Mouse (Mus musculus) thymus, postnatal 36 days (tissue): ENCODE results near the gene Ehf.

Experiments
- DNase-seq, 2 experiments: peaks; one replicate each; pipeline ENCODE4 v3.0.0; 2022; ENCODE audit warnings: mixed read lengths in 2 of 2

Ehf gene

DNA sequence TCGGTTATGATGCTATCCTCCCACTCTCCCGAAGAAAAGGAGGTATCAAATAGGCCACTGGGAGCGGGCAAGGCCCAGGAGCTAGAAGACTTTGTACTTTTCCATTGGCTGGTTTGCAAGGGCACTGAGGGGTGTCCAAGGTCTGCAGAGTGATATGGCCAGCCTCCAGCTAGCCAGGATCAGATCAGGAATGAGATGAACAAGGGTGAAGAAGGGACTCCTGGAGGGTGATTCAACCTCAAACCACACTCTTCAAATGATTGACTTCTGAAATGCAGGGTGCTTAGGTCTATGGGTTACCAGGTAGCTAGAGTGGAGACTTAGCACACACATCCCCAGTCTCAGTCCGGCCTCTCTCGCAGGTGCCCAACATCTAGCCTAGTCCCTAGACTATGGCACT lies 9.3 kb downstream of the Ehf start:
- no peak for DNase-seq

DNA sequence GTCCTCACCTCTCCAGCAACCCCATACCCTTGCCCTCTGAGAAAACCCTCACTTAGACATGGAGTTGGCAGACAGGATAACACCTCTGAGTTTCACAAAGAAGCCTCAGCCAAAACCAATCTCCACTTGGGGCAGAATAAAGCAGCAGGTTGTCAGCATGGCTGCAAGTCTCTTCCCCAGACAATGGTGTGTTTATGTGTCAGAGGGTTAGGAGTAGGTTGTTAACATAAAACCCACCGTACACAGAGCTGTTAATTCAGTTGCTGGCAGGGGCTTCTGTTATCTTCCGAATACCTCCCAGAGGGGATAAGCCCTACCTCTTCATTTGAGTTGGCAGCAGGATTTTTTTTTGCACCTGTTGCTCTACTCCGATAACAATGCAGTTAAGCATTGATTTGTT lies 9.9 kb downstream of the Ehf start:
- DNase-seq, result no peak

DNA sequence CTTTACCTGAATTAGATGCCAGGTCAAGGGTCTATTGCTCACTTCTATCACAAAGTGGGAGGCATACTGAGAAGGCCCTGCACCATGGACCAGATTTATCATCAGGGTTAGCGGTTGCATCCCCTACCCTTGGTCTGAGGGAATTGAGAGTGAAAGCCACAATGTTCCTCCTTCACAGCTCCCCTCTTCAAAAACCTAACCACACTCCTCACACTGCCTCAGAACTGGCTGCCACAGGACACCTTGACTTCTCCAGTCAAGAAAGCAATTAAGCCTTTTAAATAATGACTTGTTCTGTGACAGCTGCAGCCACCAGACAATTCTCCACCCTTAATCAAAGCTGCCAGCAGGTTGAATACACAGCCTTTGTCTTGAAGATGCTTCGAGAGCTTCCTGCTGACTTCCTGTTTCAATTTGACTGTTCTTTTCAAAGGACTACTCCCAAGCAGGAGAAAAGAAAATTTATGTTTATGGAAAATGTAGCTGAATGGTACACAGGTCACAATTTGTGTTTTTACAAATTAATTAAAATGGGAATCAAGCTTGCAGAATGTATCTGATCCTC lies 12.3 kb downstream of the Ehf start:
- DNase-seq, result no peak

DNA sequence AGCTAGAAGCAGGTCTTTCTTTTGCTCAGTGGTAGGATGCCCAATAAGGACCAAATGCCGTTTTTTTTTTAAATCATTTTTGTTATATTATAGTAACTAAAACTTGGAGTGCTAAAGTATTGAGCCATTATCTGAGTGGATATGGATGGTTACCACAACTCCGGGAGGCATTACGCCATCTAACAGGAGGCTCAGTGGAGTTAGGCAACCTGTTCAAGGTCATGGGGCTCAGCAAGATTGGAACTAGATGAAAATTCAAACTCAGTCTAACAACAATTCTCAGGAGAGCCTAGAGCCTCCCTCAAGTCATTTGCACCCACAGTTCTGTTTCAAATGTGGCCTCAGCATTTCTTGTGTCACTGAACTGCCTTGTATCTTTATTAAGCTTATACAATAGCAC lies 12.9 kb downstream of the Ehf start:
- no peak for DNase-seq

DNA sequence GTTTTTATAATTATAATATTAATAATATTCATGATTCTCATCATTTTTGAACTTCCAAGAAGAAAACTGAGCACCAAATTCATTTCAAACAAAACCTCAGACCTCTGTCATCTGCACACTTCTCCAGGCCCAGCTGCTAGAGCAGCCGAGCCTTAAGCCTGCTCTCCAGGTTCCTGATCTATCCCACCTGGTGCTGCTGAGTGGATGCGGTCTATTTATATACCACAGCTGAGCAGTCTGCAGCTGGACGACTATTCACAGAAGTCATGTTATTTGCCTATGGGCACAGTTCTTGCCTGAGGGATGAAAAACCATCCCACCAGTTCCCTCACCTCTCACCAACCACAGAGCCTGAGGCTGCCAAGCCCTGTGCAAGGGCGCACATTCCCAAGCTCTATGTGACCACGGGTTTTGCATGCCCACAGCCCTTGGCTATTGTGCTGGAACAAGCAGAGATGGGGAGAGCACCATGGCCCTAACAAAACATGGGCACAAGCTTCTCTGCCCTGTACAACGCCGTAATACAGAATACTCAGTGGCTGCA lies 13.6 kb downstream of the Ehf start:
- DNase-seq, result no peak

DNA sequence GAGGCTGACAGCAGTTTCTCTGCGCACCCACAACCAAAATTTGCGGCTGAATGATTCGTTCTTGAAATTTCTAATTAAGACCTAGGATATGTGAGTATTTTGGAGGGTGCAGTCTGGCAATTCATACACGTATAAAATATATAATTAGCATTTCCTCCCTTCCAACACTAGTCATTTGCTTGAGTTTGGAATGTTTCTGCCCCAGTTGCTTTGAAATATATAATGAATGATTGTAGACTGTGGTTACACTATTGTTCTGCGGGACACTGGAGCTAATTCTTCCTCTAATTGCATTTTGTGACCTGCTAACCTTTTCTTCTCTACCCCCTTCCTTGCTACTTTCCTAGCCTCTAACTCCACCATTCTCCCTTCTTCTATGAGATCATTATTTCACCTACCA lies 15.4 kb downstream of the Ehf start:
- DNase-seq, result no peak

DNA sequence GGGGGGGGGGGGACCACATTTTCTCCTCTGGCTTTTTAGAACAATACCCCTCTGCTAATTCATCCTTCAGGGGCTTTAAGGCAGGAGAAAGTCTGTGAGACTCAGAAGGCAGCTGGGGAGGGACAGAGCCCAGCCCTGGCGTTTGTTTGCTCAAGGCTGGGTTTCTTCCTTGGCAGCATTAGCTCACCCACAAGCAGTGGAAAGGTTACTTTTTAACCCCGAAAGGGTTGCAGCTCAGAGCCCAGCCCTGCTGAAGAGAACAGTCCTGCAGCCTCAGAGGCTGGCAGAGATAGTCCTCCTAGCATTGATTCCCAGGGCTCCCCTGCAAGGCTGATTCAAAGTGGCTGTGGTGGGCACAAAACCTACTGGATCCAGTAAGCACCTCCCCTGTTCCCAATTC lies 17.5 kb downstream of the Ehf start:
- no peak for DNase-seq

DNA sequence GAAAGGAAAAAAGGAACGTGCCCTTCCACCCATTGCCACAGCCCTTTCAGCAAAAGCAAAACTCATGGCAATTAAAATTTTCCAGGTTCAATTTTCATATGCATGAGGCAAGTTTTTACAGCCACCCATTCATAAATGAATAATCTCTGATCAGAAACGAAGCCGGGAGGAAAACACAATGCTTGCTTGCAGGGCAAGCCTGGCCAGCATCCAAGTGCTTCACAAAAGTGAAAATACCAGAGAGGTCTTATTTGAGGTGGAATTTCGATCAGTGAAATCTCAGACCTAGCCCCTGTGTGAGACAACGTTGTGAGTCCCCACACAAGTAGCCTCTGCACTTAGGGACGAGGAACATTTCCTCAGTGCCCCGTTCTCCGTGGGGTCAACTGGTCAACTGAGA lies 19.3 kb downstream of the Ehf start:
- no peak for DNase-seq

DNA sequence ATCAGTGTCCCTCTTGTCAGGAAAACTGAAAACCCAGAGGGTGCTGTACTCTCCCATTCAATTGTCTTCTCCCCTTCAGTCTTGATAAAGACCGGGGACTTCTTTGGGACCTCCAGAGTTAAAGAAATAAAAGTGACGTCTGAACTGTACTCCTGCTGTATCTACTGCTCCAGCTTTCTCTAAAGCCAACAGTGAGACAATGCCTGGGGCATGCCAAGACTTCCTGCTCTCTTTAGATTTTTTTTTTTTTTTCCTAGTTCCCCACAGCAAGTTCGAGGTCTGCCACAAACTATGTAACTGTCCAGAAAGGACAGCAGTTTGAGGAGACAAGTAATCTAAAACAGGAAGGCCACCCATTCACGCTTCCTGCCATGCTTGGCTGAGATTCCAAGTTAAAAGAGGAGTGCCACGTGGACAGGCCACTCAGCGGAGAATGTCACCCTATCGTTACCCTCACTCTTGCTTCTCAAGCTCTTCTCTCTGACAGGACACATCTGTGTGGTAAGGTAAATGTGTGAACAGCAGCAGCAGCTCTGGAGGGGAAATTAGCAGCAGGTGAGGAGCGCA lies 20.8 kb downstream of the Ehf start:
- no peak for DNase-seq

DNA sequence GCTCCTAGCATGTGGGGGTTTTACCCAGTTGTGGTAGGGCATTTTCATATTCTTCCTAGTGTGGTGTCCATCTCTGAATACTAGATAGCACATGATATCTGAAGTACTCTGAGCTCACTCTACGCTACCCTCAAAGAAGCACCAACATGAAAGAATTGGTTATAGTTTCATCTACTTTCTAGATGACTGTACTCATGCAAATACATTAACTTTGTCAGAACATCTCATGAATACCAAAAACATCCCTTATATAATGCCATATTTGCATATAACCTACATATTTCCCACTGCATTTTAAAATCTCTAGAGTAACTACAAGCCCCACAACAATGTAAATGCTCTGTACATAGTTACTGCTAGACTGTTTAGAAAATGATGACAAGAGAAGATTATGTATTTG lies 23.2 kb downstream of the Ehf start:
- no peak for DNase-seq

DNA sequence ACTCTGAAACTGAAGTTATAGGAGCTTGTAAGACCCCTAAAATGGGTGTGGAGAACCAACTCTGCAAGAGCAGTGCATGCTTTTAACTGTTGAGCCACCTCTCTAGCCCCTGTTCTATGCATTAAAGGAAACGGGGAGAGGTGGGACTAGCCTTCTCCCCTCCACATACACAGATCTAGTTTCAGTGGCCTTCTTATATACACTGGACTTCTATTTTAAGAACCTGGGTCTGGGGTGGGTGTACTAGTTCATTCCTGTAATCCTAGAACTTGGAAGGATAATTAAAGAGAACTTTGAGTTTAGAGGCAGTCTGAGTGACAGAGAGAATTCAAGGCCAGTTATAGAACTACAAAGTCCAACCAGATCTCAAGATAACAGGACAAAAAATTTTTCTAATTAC lies 24.6 kb downstream of the Ehf start:
- no peak for DNase-seq

DNA sequence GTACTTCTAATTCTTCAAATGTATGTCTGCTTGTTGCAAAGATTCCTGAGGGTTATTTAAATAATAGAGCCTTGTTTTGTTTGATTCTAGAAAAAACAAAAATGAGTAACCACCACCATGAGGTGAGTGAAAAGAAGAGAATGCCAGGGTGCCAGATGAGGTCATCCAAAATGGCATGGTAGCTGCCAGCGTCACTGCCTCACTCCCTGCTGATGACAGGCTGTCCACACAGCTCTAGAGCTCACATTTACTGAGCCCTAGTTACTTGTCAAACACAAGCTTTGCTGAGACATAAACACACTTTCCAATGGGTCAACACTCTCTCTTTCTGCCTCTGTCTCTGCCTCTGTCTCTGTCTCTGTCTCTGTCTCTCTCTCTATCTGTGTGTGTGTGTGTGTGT lies 25.3 kb downstream of the Ehf start:
- no peak for DNase-seq

DNA sequence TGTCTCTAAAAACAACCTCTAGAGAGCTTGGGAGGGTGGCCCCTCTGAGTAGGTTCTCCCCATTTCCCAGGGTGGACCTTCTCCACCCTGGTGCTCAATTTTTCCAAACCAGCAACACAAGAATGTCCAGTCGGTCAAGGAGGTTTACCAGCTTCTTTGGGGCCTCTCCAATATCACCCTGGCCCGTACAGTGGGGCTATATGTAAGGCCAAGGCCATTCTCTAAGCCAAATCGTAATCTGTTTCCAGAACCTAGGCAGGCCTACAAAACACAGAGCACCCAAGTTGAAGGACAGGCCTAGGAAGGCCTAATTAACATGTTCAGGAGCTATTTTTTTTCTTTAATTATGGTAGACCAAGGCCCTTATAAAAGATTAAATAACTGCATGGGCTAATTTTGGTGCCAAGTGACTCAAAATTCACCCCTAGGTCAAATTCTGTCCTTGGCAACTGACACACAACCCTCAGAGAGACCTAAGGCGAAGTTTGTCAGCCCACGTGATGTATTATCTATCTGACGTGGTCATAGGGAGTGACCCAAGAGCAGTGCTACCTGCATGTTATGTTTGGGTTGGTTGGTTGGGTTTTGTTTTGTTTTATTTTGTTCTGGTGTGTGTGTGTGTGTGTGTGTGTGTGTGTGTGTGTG lies 27.6 kb downstream of the Ehf start:
- DNase-seq, result no peak

DNA sequence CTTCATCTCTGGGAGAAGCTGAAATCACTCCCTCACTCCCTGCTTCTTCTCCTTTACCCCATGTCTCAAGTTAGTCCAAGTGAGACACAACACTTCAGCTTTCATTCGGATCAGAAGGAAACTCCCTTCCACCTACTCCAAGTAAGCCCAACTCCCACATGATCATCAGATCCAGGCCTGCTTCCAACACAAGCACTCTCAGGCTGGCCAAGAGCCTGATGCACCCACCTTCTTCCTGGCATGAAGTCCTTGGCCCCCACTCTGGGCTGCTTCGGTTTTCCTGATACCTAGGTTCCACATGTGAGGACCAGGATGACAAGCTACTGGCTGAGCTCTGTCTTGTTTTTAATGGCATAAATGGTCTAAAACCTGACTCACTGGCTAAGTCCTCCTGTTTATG lies 28.3 kb downstream of the Ehf start:
- DNase-seq, result no peak

DNA sequence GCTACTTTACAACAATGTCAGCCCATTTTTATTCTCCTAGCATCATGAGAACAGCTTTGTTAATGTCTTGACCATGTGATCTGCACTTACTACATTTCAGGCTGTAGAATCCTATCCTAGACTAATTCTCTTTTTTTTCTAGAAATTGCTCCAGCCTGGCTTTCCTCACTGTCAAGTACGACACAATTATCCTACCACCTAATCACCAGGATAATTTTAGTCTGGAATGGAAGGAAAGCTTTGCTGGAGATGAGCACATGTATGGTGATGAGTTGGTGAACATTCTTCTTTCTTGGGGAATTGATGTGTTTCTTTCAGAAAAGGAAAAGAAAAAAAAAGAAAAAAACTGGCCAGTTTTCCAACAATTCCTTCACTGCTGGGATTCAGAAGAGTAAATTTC lies 28.8 kb downstream of the Ehf start:
- DNase-seq, result no peak

DNA sequence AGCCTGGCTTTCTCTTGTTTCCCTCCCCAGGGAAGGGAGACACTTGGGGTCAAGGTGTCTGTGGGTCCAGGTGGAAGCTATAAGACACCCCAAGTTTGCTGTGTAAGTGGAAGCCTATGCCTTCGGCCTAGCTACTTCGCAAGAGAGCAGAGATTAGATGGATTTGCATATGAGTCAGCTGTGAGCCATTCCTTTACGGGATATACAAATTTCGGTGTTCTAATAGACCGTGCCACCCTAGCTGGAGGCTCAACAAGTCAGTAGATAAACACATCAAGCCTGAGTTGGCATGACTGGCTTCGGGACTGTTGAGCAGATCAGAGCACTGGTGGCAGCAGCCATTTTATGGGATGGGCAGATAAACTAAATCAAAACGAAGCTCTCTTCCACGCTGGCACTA lies 31.6 kb downstream of the Ehf start:
- DNase-seq, result no peak

DNA sequence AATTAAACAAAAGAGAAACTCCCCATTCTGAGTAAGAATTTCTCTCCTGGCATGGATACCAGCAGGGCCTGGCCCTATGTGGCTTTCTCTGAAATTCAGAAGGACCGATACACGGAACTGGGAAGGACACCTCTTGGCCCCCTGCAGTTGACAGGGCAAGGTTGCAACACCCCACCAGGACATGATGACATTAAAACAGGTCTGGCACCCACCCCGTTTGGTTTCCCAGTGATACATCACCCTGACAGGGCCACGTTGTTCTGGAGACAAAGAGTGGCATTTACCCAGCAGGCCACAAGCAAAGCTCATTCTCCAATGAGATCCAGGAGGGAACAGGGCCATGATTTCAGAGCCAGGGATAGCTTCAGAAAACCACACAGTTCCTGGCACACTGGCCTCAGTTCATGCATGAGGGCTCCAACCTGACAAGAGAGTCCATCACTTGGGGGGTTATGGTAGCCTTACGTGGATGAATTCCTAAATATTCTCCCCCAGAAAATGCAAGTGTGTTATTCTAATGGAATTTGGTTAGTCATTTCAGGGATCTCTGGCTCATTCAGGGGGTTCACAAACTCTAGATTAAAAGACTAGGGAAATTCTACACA lies 32.4 kb downstream of the Ehf start:
- DNase-seq, result no peak

DNA sequence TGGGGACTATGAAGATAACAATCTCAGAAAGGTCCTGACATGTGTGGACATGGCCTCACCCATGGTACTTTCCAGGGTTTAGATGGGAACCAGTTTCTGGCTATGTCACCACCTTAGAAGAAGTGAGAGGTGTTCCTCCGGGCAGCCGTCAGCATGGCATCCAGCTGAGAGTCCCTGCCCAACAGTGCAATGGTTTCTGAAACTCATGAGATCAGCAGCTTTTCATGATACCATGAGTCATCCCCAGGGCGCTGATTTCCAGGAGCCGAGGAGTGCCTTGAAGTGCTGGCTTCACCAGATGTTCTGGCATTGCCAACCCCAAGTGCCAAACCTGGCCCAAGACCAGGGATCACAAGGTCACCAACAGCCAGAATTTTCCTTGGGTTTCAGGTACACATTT lies 64.0 kb downstream of the Ehf start:
- no peak for DNase-seq

DNA sequence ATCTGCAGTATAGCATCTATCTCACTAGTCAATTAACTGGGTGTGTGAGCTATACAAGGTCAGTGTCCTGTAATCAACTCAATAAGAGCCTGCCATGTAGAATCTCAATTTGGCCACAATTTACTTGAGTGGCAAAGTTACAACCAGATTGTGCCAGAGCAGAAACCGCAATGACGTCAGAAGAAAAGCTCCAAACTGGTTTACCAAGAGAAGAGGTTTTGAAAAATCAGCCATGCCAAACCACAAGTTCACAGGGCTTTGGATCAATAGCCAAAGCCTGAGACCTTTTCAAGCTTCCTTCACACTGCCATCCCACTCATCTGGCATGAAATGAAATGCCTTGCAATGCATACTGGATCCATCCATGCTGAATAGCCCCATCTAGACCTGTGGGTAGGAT lies 76.3 kb downstream of the Ehf start:
- no peak for DNase-seq

DNA sequence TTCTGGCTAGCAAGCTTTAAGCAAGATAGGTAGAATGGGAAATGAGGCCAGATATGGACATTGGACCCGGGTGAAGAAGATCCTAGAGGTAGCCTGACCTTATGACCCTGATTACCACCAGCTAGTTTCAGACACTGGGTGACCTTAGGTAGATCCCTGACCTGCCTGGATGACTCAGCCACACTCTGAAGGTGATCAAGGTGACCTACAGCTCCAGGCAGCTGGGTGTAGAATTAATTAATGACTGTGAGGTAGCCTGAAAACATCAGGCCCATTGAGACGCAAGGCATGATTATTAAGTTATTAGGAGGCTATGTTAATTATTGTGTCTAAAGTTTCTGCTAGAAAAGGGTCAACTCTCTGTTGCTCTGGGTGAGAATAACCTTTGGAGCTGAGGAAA lies 82.2 kb downstream of the Ehf start:
- DNase-seq, result no peak

DNA sequence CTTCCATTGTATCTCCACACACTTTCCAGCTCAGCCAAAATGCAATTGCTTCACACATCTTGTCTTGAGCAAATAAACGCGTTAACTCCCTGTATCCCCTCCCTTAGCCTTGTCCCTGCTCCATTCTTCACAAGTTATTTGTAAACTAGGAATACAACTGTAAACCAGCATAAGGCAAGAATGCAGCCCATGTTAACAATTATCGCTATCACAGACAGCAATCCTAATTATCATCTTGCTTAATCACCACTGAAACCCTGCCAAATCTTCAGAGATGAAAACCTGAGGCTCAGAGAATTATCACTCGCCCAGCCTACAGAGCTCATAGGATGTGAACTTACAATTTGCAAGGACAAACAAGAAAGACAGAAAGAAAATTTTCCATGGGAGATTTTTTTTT lies 84.8 kb downstream of the Ehf start:
- DNase-seq, result no peak

DNA sequence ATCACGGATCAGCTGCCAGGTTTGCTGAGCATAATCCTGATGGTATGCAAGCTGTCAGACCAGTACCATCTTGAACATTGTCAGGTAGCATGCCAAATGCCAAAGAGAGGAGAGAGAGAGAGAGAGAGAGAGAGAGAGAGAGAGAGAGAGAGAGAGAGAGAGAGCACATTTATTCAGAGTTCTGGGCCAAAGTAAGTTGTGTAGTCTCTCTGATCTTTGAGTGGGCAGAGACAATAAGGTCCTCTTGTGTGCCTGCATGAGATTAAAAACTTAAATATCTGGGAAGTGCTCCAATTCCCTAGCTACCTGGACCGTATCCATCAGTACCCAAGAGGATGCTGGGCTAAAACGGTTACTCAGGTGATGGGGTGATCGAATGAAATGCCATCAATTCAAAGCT lies 87.3 kb downstream of the Ehf start:
- no peak for DNase-seq

DNA sequence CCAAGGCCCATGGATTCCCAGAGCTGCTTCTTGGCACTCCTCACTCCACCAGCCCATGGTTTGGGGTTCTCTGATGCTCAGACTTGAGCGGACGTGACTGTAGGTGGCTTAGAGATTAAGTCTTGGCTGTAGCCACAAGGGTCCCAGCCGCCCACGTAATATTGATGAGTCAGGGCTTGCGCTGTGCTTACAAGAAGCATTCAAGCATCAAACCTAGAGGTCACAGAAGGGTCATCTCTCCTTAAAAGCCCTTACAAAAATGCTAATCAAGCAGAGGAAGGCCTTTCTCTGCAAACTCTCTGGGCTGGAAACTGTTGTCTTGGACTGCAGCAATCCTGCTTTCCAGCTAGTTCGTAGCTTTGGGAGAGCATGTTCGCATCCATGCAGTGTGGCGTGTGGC lies 88.2 kb downstream of the Ehf start:
- DNase-seq, result no peak

DNA sequence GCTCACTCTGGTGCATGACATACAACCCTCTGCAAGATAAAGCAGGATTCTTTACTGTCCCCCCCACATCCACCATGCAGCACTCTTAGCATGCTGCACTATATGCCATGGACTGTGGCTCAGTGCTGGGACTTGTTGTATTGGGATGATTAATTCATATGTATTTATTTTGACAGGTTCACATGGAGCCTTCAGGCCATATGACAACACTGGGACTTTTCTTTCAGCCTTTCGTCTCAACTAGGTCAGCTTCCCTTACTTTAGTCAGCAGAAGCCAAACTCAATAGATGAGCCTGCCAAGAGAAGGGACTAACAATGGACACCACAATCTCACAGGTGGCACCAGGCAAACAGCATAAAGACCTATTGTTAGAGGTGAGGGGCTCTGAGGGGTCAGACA lies 89.5 kb downstream of the Ehf start:
- no peak for DNase-seq
